Mouse (Mus musculus) hindbrain, embryonic 12.5 days (tissue): ENCODE results near the gene Ssbp2. TPM values are rescaled to one million over a fixed set of nuclear protein-coding genes. Genes with fewer than 3 reads are reported as not detected.

Experiments used
- ATAC-seq: fragments of 200-750 bp; cut with Nextera tagmentation; 2 replicates; pipeline ENCODE4 v1.8.0; 2017; ENCODE audit warnings: moderate TSS enrichment; ENCODE audit not compliant: low FRiP score
- H3K27ac ChIP-seq: fragments of 300-500 bp; sonication (generic); 2 replicates; pipeline ENCODE4 v1.5.1; 2016; ENCODE audit warnings: mild to moderate bottlenecking
- H3K27me3 ChIP-seq: fragments of 300-500 bp; sonication (generic); 2 replicates; pipeline ENCODE4 v1.6.1; 2016; ENCODE audit warnings: mild to moderate bottlenecking
- H3K36me3 ChIP-seq: fragments of 300-500 bp; sonication (generic); 2 replicates; pipeline ENCODE4 v1.6.1; 2016; ENCODE audit warnings: mild to moderate bottlenecking
- H3K4me1 ChIP-seq: fragments of 300-500 bp; sonication (generic); 2 replicates; pipeline ENCODE4 v1.6.1; 2016
- H3K4me2 ChIP-seq: fragments of 300-500 bp; sonication (generic); replicated peaks from 2 replicates; pipeline ENCODE4 v1.6.1; 2016; ENCODE audit warnings: mild to moderate bottlenecking
- H3K4me3 ChIP-seq: fragments of 300-500 bp; sonication (generic); 2 replicates; pipeline ENCODE4 v1.5.1; 2016; ENCODE audit warnings: mild to moderate bottlenecking
- H3K9ac ChIP-seq: fragments of 300-500 bp; sonication (generic); 2 replicates; pipeline ENCODE4 v1.6.1; 2016; ENCODE audit warnings: mild to moderate bottlenecking, moderate library complexity
- H3K9me3 ChIP-seq: fragments of 300-500 bp; sonication (generic); replicated peaks from 2 replicates; pipeline ENCODE4 v1.6.1; 2016; ENCODE audit warnings: mild to moderate bottlenecking
- WGBS: fragments of 180-500 bp; shearing (Covaris S2); methylation state at CpG from one replicate; pipeline ENCODE4 v1.1.7; 2016; 5-methylcytosine and 5-hydroxymethylcytosine counted together
- polyA plus RNA-seq: library from polyadenylated mRNA; unstranded; fragments of >200 nt; fragmentation: Nextera tagmentation; extraction: Ambion mirVana; gene quantifications from 2 replicates; pipeline ENCODE4 v1.2.1, GENCODE M21; 2016

Gene Ssbp2
- polyA plus RNA-seq: 153 and 159 TPM in 2 replicates

DNA sequence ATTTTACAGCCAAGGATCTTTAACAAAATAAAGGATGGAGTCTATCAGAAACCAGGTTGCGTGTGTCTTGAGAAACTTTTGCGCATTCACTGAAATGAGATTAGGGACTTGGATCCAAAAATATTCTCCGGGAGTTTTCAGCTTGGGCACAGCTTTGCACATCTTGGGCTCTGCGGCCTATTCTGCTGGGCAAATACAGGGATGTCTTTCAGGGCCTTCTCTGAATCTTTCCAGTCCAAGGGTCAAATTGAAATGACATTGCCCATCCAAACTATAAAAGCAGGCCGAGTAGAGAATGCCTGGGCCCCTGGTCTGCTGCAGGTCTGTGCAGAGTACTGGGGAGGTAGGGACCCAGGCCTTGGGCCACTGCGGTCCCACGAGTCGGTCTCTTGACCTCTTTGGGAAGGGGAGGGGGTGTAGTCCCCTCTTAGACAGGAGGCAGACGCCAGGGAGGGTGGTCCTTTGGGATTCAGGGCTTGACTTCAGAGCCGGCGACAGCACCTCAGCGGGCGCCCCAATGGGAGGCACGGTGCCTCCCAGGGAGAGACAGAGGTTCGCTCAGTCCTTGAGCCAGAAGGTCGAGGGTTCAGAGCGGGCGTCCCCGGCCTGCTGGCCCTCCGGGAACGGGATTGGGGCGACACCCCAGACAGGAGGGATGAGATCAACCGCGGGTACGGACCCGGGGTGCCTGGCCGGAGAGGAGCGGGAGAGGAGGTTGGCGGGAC is at the start of gene Ssbp2:
Gene Ssbp2, plus strand, starts transcription at position 388 of the 725 bp plus-strand sequence.
- Histone ChIP-seq H3K9ac (peak within 1 kb of the TSS; percentile 93), H3K36me3 (no peaks in the 10 kb centered on the region), H3K4me2 (peak within 1 kb of the TSS; percentile 87), H3K27me3 (no peaks in the 10 kb centered on the region), H3K9me3 (no peaks in the 10 kb centered on the region), H3K27ac (peak within 1 kb of the TSS; percentile 98), H3K4me1 (peaks cover 18% of the 10 kb centered on the region), H3K4me3 (peak within 1 kb of the TSS; percentile 96)
- 7% methylated on average over 29 of the region's 29 CpGs for WGBS
- peak; percentile 62 for ATAC-seq

DNA sequence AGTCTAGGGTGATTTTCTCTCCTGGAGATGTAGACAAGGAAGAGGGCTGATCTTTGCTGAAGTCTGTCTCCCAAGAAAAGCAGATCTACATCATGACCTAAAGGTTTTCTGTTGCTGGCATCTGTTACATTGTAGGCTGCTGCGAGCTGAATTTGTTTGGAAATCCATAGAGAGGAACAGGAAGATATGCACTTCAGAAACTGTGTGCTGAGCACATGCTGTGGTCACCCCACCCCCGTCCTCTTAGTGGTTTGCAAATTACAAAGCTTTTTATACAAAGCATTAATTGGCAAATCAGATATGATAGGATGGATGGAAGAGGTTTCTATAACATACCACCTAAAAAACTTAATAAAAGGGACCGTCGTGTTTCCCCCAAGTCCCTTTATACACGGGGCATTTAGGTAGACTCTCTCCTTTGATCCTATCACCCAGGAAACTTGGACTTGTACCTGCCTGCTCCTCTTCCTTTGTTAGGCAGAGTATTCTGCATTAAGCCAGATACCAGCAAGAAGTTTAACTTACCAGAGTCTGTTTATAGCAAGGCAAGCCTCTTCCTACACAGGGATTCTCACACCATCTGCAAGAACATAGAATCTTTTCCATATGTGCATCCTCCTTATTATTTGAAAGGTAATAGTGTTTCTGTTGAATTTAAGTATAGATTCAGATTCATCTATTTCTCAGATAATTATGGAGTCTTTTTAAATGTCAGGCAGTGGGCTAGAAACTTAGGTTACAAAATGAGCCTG is 46.2 kb upstream of the Ssbp2 start:
- Histone ChIP-seq H3K36me3 (no peaks in the 10 kb centered on the region), H3K27ac (no peak overlapping the region), H3K4me3 (no peak overlapping the region), H3K4me1 (no peaks in the 10 kb centered on the region), H3K27me3 (no peaks in the 10 kb centered on the region), H3K9me3 (no peaks in the 10 kb centered on the region), H3K9ac (no peak overlapping the region), H3K4me2 (no peak overlapping the region)
- WGBS: 83% methylated on average over 5 of the region's 5 CpGs
- ATAC-seq: no peak

DNA sequence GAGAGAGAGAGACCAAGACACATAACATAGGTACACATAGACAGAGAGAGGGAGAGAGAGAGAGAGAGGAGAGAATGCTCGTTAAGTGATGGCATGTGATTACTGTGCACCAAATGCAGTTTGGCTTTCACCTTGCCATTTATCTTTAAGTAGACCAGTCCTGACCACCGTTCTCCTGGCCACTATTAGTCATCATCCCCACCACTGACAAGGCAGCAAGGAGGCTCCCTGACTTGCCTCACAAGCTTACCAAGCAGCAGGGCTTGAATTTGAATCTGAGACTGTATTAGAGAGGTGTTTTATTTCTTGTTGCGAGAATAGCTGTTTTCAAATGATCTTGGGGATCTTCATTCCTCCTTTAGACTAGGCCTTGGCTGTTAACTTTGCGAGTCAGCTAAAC is 44.2 kb upstream of the Ssbp2 start:
- H3K4me2 ChIP-seq: no peak overlapping the region
- H3K4me1 ChIP-seq: no peaks in the 10 kb centered on the region
- WGBS: 84% methylated on average over 4 of the region's 4 CpGs
- no peak overlapping the region for H3K27ac ChIP-seq
- no peak overlapping the region for H3K9ac ChIP-seq
- no peak overlapping the region for H3K4me3 ChIP-seq
- no peaks in the 10 kb centered on the region for H3K27me3 ChIP-seq
- no peaks in the 10 kb centered on the region for H3K9me3 ChIP-seq
- H3K36me3 ChIP-seq: no peaks in the 10 kb centered on the region
- no peak for ATAC-seq

DNA sequence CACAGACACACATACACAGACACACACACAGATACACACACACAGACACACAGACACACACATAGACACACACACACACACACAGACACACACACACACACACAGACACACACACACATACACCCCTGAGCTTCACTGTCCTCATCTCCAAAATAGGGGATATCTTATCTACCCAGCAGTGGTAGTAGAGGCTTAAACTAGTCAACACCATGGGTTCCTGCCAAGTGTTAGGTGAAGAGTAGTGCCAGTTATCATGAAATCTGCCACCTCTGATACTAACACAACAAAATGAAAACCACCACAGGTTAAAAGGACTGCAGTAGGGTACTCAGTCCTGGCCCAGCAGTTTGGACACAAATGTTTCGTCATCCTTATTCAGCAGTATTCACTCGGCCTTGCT is 43.4 kb upstream of the Ssbp2 start:
- 88% methylated on average over 2 of the region's 2 CpGs for WGBS
- Histone ChIP-seq H3K36me3 (no peaks in the 10 kb centered on the region), H3K4me1 (peaks cover 3% of the 10 kb centered on the region; the same call in 1 of the 2 replicates), H3K4me3 (no peak overlapping the region), H3K27me3 (no peaks in the 10 kb centered on the region), H3K9ac (no peak overlapping the region), H3K9me3 (no peaks in the 10 kb centered on the region), H3K27ac (no peak overlapping the region), H3K4me2 (no peak overlapping the region)
- ATAC-seq: no peak

DNA sequence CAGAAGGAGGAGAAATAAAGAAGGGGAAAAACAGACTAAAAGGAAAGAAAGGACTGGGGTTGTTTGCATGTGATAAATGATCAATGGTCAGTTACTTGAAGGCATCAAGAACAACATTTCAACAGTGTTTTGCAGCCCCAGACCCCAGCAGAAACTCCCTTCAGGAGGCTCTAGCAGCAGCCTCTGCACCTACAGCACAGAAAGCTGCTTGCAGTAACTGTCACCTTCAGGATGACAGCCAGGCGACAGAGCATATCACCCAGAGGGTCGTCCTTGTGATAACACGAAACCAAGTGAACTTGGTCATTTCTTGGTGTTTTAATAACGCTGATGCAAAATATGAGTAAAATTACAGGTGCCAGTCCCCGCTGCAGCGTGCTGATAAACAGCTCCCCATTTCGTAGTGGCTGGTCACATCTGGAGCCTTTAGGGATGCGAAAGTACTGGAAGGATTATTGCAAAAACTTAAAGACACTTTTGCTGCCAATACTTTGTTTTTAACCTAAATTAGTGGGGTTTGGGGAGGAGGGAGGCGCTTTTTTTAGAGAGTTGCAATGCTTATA is 38.6 kb upstream of the Ssbp2 start:
- Histone ChIP-seq H3K36me3 (no peaks in the 10 kb centered on the region), H3K27ac (no peak overlapping the region), H3K4me3 (no peak overlapping the region), H3K4me1 (peaks cover 3% of the 10 kb centered on the region; the same call in 1 of the 2 replicates), H3K4me2 (no peak overlapping the region), H3K9ac (no peak overlapping the region), H3K9me3 (no peaks in the 10 kb centered on the region), H3K27me3 (no peaks in the 10 kb centered on the region)
- 39% methylated on average over 9 of the region's 9 CpGs for WGBS
- no peak for ATAC-seq

DNA sequence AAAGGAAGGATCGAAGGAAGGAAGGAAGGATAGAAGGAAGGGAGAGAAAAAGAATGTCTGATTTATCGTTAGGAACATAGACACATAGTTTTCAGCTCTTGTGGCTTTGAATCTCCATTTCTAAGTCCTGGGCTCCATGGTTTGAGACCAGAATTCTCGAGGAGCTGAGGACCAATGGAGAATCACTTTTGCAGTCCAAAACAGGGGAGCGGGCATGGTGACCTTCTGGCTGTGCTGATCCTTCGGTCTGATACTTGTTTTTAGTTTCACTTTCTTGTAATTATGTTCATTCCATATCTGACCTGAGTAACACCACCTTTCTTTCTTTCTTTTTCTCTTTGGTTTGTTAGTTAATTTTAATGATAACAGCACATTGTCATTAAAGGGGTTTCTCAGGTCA is 29.2 kb upstream of the Ssbp2 start:
- H3K9me3 ChIP-seq: no peaks in the 10 kb centered on the region
- no peak overlapping the region for H3K9ac ChIP-seq
- WGBS: 73% methylated on average over 5 of the region's 5 CpGs
- no peaks in the 10 kb centered on the region for H3K36me3 ChIP-seq
- no peak for ATAC-seq
- H3K27ac ChIP-seq: peak overlapping the region; percentile 2; the same call in 1 of the 2 replicates
- H3K4me1 ChIP-seq: peaks cover 13% of the 10 kb centered on the region
- no peaks in the 10 kb centered on the region for H3K27me3 ChIP-seq
- H3K4me3 ChIP-seq: no peak overlapping the region
- no peak overlapping the region for H3K4me2 ChIP-seq

DNA sequence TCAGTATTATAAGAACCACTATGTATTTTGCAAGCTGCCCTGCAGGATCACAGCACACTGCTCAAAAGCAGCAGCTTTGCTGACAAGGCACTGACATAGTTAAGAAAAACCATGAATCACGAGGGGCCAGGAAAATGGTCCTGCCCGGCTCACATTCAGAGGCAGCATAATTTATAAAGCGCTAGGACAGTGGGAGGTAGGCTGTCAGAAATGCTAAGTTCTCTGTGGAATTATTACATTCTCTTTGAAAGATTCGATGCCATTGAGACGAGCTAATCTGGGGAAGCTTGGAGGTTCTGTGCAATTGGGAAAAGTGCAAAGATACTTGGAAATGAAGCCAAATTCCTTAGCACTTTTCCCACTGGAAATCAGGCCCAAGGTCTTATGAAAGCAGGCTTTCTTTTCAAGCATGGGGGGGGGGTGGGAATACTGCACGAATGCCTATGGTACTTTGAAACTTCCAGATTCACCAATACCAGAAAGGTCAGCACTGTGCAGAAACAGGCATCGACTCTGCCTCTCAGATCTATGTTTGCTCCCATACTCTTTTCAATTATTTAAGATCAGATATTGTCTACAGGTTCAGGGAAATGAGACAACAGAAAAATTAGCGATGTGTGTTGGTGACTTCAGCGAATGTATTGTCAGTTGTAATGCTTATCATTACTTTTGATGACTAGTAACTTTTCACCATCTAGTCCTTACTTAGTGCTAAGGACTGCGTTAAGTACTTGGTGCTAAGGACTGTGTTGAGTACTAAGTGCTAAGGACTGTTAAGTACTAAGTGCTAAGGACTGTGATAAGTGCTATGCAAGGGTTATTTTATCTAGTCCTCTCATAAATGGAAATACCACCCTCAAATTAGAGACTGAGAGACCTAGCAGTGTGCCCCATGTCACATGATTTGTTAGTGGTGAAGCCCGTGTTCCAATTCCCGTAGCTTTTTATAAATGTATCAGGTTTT is 28.4 kb upstream of the Ssbp2 start:
- no peaks in the 10 kb centered on the region for H3K36me3 ChIP-seq
- H3K27ac ChIP-seq: no peak overlapping the region
- peaks cover 13% of the 10 kb centered on the region; the same call in 1 of the 2 replicates for H3K4me1 ChIP-seq
- 51% methylated on average over 12 of the region's 12 CpGs for WGBS
- H3K27me3 ChIP-seq: no peaks in the 10 kb centered on the region
- peak; percentile 70; the same call in 1 of the 2 replicates for ATAC-seq
- no peak overlapping the region for H3K4me3 ChIP-seq
- H3K9me3 ChIP-seq: no peaks in the 10 kb centered on the region
- H3K9ac ChIP-seq: no peak overlapping the region
- H3K4me2 ChIP-seq: no peak overlapping the region

DNA sequence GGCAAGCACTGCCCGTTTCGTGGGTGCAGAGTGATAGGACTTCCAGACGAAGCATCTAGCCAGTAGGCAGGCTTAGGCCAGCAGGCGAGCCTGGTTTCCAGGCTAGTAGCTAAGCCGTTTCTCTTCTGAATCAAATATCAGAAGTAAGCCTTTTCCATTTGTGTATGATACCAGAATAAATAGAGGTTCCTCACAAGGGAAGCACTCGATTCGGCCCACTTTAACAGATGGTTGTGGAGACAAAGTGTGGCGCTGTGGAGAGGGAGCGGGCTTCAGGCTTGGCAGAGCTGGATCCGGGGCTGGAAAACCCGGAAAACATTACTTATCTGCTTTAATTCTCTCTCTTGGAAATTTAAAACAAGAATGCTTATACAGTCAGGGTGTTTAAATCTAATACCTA is 27.1 kb upstream of the Ssbp2 start:
- no peak overlapping the region for H3K4me2 ChIP-seq

DNA sequence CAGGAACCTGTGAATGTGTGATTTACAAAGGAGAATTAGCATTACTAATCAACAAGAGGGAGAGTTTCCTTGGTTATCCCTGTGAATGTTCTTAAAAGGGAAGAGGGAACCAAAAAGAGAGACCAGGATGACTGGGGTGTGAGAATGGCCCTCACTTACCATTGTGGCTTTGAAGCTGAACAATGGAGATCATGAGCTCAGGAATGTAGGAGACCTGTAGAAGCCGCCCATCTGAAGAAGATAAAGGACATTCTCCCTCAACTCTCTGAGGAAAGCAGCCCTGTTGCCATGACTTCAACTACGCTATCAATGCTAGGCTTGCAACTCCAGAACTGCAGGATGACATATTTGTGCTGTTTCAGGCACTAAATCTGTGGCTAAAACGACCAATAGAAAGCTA is 22.2 kb upstream of the Ssbp2 start:
- Histone ChIP-seq H3K9me3 (no peaks in the 10 kb centered on the region), H3K4me1 (no peaks in the 10 kb centered on the region), H3K27ac (no peak overlapping the region), H3K4me3 (no peak overlapping the region), H3K4me2 (no peak overlapping the region), H3K36me3 (no peaks in the 10 kb centered on the region), H3K27me3 (no peaks in the 10 kb centered on the region), H3K9ac (no peak overlapping the region)
- 70% methylated on average over 3 of the region's 3 CpGs for WGBS
- ATAC-seq: no peak

More for the DNA sequence above, 27.1 kb upstream of the Ssbp2 start:
- Histone ChIP-seq H3K9me3 (no peaks in the 10 kb centered on the region), H3K27ac (no peak overlapping the region), H3K27me3 (no peaks in the 10 kb centered on the region), H3K4me1 (peaks cover 13% of the 10 kb centered on the region; the same call in 1 of the 2 replicates), H3K4me3 (no peak overlapping the region), H3K36me3 (no peaks in the 10 kb centered on the region), H3K9ac (no peak overlapping the region)
- no peak for ATAC-seq
- 86% methylated on average over 11 of the region's 11 CpGs for WGBS

DNA sequence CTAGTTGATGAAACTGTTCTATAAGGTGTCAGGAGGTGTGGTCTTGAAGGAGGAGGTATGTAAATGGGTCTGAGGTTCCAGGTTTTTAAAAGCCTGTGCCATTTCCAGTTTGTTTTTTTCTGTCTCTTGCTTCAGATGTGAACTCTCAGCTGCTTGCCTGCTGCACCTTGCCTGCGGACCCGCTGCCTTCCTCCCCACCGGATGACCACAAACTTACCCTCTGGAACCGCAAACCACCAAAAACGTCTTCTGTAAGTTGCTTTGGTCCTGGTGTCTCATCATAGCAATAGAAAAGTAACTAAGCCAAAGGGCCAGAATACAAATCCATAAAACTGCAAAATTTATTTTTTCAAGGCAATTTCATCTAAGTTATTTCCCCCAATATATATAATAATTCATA is 18.6 kb upstream of the Ssbp2 start:
- Histone ChIP-seq H3K4me1 (no peaks in the 10 kb centered on the region), H3K9ac (no peak overlapping the region), H3K4me3 (no peak overlapping the region), H3K4me2 (no peak overlapping the region), H3K27ac (no peak overlapping the region), H3K27me3 (no peaks in the 10 kb centered on the region), H3K36me3 (no peaks in the 10 kb centered on the region), H3K9me3 (no peaks in the 10 kb centered on the region)
- WGBS: 95% methylated on average over 5 of the region's 5 CpGs
- ATAC-seq: no peak

DNA sequence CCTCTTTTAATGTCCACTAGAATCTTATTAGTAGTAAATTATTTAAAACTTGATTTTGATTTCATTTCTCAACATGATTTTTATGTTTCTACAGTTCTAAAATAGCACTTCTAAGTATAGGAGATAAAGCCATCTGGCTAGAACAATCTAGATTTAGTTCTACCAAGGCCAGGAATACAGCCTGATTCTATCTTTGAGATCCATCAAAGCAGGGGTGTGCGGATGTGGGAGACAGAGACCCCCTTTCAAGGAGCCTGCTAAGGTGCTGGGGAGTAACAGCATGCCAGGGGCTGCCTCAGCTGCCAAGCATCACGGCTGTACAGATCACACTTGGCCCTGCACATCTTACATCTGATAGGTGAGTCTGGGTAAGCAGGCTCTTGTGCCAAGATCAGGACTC is 13.4 kb upstream of the Ssbp2 start:
- Histone ChIP-seq H3K9ac (no peak overlapping the region), H3K36me3 (no peaks in the 10 kb centered on the region), H3K27me3 (no peaks in the 10 kb centered on the region), H3K4me2 (no peak overlapping the region), H3K27ac (no peak overlapping the region), H3K9me3 (no peaks in the 10 kb centered on the region), H3K4me1 (no peaks in the 10 kb centered on the region), H3K4me3 (no peak overlapping the region)
- 90% methylated on average over 2 of the region's 2 CpGs for WGBS
- ATAC-seq: no peak

DNA sequence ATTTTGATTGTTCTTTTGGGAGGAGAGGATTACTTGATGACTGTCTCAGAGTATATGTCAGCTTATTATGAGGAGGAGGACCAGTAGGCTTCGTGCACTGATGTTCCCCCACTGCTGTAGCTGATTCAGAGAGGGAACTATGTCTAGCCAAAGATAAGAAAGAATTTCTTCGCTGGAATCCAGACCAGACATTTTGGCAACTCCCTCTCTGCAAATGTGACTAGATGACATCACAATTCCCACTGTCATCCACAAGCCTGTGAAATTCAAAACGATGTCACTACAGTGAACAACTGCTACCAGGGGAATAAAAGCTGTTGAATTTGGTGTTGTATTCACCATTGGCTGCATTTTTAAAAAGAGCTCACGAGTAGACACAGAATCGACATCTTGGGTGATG is 11.1 kb upstream of the Ssbp2 start:
- no peak overlapping the region for H3K27ac ChIP-seq
- H3K4me2 ChIP-seq: no peak overlapping the region
- H3K9ac ChIP-seq: no peak overlapping the region
- H3K36me3 ChIP-seq: no peaks in the 10 kb centered on the region
- no peak overlapping the region for H3K4me3 ChIP-seq
- no peaks in the 10 kb centered on the region for H3K27me3 ChIP-seq
- no peaks in the 10 kb centered on the region for H3K4me1 ChIP-seq
- no peak for ATAC-seq
- WGBS: 79% methylated on average over 5 of the region's 5 CpGs
- H3K9me3 ChIP-seq: no peaks in the 10 kb centered on the region
